Mouse (Mus musculus) layer of hippocampus, postnatal 25 days (tissue): ENCODE measurements around the gene Cln3. TPM values are rescaled to one million over a fixed set of nuclear protein-coding genes. Genes with fewer than 3 reads are reported as not detected.

Source experiments
- DNase-seq, 2 experiments: peaks; one replicate each; pipeline ENCODE4 v3.0.0; 2022; ENCODE audit warnings: mixed read lengths in 2 of 2, low spot score in 1 of 2; ENCODE audit errors: extremely low spot score in 1 of 2
- total RNA-seq, 2 experiments: library from RNA; stranded (reverse); gene quantifications; 2 replicates each; pipeline ENCODE4 v1.2.3; 2021

Cln3 gene
- total RNA-seq, 2 experiments from 2014 or later, result 30.3 to 37.4 TPM

GRCm38 (mm10) chr7:126596414-126596813 is 10.8 kb upstream of the Cln3 start:
- no peak for DNase-seq

GRCm38 (mm10) chr7:126595890-126596289 is 10.3 kb upstream of the Cln3 start:
- DNase-seq, result no peak

GRCm38 (mm10) chr7:126594862-126595561 is 9.4 kb upstream of the Cln3 start, which contains the start of gene Il27:
Gene Il27 (minus strand): TSS chr7:126594941.
- DNase-seq, result no peak

- peak; percentile 31 to 68 for DNase-seq
These were observed 2.2 kb upstream of the Cln3 start for GRCm38 (mm10) chr7:126587779-126588178.

- DNase-seq, result no peak
These were observed 1.2 kb upstream of the Cln3 start for GRCm38 (mm10) chr7:126586839-126587238.

- no peak for DNase-seq
These were observed 1.1 kb downstream of the Cln3 start, which contains the start of gene Apobr for GRCm38 (mm10) chr7:126584506-126584977. Gene Apobr (plus strand): TSS chr7:126584942.

DNA sequence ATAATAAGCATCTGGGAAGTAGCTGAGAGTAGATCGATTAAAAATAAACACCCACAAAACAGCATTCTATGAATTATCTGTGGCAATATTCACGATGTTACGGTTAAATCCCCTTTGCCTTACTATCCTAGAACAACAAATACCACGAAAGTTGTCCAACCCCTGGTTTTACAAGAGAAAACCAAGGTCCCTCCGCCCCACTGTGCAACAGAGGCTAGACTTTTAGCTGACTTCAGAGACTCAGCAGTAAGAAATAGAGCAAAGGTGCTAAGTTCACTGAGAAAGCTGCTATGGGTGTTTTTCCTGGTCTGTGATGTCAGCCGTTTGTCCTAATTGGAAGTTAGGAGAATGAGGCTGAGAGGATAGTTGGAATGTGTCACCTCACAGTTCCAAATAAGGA is 1.9 kb downstream of the Cln3 start:
- no peak for DNase-seq

DNA sequence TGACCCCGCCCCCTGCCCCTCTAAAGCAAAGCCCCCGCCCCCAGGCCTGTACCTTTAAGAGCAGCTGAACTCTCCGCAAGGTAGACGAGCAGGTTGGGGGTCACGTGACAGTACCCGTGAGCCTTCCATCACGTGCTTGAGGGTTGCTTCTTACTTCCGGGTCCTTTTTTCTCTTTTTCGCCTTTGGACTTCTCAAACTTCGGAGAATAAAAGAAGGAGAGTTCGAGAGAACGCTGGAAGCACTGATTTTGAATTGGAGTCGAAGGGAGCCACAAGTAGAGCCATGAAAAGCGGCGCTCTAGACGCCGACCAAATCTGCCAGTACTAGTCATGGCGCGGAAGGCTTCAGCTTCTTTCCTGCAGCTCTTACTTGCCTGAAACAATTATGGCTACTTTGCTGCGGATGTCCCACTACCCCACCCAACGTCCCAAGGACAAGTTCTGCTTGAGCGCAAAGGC is 2.3 kb downstream of the Cln3 start:
- DNase-seq, result peak; percentile 72 to 73

- DNase-seq, result peak in 1 of 2 experiments; percentile 22
These were observed 2.9 kb downstream of the Cln3 start for GRCm38 (mm10) chr7:126582759-126583158.

DNA sequence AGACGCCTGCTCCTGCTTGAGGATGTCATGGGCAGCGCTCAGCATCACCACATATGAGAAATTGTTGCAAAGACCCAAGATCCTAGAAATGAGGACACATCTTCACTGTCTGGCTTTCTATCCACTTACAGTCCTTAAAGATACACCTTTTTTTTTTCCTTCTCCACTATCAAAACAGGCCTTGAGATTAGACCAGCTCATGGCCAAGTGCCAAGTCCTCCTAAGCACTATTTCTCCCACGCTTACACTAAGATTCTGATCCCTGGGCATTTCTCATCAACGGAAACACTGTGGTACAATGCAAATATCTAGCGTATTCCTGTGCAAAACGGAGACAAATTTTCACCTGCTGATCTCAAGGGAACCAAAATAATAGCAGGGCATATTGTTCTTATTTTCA is 4.0 kb downstream of the Cln3 start:
- no peak for DNase-seq

GRCm38 (mm10) chr7:126579172-126579571 is 6.4 kb downstream of the Cln3 start:
- peak; percentile 25 to 65 for DNase-seq

DNA sequence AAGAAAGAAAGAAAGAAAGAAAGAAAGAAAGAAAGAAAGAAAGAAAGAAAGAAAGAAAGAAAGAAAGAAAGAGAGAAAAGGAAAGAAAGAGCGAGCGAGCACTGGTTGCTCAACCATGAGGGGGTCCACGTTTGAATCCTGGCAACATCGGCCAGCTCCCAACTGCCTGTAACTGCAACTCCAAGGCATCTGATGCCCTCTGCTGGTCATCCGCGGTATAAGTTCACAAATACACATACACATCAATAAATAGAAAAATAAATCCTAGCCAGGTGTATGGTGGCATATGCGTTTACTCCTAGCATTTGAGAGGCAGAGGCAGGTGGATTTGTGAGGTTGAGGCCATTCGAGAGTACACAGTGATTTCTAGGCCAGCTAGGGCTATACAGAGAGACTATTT is 8.7 kb downstream of the Cln3 start:
- peak in 1 of 2 experiments; percentile 54 for DNase-seq

DNA sequence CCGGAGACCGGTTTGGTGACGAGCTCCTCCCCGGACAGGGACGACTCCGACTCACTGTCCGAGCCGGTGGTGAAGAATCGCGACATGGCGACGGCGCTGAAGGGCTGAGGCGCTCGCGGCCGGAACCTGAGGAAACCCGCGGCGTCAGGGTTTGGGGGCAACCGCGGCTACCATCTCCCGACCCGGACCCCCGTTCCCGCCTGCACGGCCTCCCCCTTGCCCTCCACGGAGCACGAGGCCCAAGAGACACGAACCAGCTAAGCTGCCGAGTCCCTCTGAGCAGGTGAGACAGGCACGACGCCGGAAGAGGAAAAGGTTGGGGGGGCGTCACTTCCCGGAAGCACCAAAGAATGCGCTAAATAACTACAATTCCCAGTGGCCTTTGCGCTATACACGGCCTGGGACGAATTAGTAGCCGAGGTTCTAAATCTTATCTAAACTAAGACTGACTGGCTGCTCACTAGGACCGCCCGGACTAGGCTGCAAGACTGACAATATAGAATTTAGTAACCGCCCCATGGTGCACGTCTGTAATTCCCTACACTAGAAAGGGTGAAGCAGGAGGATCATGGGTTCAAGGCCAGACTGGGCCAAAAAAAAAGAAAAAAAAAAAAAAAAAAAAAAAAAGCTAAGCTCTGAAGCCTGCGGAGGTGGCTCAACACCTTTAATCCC is 19.4 kb downstream of the Cln3 start, which contains the start of gene Eif3c:
Gene Eif3c, minus strand, starts transcription at position 318 of the 672 bp plus-strand sequence.
- DNase-seq, result peak; percentile 66 to 73

- DNase-seq, result no peak
These were observed 19.9 kb downstream of the Cln3 start for GRCm38 (mm10) chr7:126565693-126566092.

- DNase-seq, result no peak
These were observed 29.0 kb downstream of the Cln3 start for GRCm38 (mm10) chr7:126556635-126557034.

DNA sequence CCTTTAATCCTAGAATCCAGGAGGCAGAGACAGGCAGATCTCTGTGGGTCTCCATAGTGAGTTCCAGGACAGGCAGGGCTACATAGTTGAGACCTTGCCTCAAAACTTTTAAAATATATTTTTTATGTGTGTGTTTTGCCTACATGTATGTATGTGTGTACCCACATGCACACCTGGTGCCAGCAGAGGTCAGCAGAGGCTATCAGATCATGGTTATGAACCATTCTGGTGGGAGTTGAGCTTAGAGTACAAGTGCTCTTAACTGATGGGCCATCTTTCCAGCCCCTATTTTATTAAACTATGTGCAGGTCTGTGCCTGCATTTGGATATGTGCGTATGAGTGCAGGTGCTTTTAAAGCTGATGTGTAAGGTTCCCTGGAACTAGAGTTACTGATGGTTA is 30.8 kb downstream of the Cln3 start:
- DNase-seq, result no peak

DNA sequence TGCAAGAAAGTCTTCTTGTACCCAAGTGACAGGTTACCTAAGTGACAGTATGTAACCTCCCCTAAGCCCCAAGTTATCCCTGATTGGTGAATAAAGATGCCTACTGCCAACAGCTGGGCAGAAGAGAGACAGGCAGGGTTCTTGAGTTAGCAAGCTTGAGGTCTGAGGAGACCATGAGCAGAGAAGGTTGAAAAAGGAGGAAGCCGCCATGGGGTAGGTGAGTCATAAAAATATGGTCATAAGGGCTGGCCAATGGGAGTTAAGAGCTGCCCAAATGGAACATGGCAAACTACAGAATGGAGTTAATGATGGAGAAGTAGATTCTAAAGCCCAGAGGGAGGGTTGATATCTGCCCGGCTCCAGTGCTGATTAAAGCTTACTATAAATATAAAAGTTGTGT is 40.0 kb downstream of the Cln3 start:
- no peak for DNase-seq

- DNase-seq, result no peak
These were observed 44.0 kb downstream of the Cln3 start for GRCm38 (mm10) chr7:126541661-126542060.

GRCm38 (mm10) chr7:126537820-126538585 is 47.6 kb downstream of the Cln3 start:
- DNase-seq, result no peak

DNA sequence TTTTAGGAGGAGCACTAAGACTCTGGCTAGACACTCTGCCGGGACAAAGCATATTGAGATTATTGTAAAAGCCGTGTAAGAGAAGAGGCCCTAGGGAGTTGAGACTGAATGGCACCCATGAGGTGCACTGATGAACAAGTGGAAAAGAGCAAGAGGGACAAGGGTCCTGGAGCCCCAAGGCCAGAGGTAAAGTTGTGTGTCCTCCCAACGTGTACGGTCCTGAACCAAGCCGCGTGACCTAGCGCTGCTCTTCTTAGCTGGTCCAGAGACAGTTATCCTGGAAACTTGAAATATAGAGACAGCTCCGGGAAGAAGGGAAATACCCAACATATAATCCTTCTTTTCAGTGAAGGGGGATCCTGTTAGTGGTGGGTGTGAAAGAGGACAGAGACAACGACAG is 49.2 kb downstream of the Cln3 start:
- no peak for DNase-seq

DNA sequence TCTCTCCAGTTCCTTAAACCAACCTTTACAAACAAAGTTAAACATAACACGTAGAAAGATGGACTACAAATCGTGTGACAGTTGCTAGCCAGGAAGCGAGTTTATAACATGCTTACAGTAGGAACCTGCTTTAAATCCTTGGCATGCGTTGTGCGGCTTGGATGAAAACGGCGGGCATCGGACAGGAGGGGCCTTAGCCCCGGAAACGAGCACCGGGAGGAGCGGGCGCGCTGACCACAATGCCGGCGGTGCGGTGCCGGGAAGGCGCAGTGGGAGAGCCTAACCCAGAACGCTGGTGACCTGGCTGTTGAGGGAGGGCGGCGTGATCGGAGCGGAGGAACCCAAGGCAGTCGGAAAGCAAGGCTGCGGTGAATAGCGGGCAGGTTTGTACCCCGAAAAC is 49.9 kb downstream of the Cln3 start:
- DNase-seq, result no peak
